Mouse (Mus musculus) forebrain, postnatal 0 days (tissue): ENCODE data around the gene Sel1l. TPM values are rescaled to one million over a fixed set of nuclear protein-coding genes. Genes with fewer than 3 reads are reported as not detected.
A peak's percentile ranks its signal among the peaks of the same experiment; 100 is the strongest.

ENCODE experiments used
- ATAC-seq: fragments of 200-750 bp; cut with Nextera tagmentation; 2 replicates; pipeline ENCODE4 v1.8.0; 2017; ENCODE audit warnings: mild to moderate bottlenecking, moderate library complexity
- DNase-seq: peaks from one replicate; pipeline ENCODE4 v3.0.0-alpha.2; 2015
- H3K27ac ChIP-seq: fragments of 300-500 bp; sonication (generic); 2 replicates; pipeline ENCODE4 v1.5.1; 2014; ENCODE audit warnings: low read depth, mild to moderate bottlenecking, antibody characterized with exemption, low read length, moderate library complexity, mixed read lengths
- H3K27me3 ChIP-seq: fragments of 300-500 bp; sonication (generic); 2 replicates; pipeline ENCODE4 v1.6.1; 2014; ENCODE audit warnings: mild to moderate bottlenecking, low read length, mixed read lengths; ENCODE audit not compliant: insufficient read depth
- H3K36me3 ChIP-seq: fragments of 300-500 bp; sonication (generic); 2 replicates; pipeline ENCODE4 v1.6.1; 2014; ENCODE audit warnings: mild to moderate bottlenecking, moderate library complexity; ENCODE audit not compliant: insufficient read depth
- H3K4me1 ChIP-seq: fragments of 300-500 bp; sonication (generic); 2 replicates; pipeline ENCODE4 v1.6.1; 2014; ENCODE audit warnings: antibody characterized with exemption; ENCODE audit not compliant: insufficient read depth
- H3K4me2 ChIP-seq: fragments of 300-500 bp; sonication (generic); 2 replicates; pipeline ENCODE4 v1.6.1; 2014; ENCODE audit warnings: low read depth, mild to moderate bottlenecking, moderate library complexity
- H3K4me3 ChIP-seq: fragments of 300-500 bp; sonication (generic); 2 replicates; pipeline ENCODE4 v1.5.1; 2014; ENCODE audit warnings: low read depth, low read length, mixed read lengths
- H3K9ac ChIP-seq: fragments of 300-500 bp; sonication (generic); 2 replicates; pipeline ENCODE4 v1.6.1; 2014; ENCODE audit warnings: mild to moderate bottlenecking
- H3K9me3 ChIP-seq: fragments of 300-500 bp; sonication (generic); 2 replicates; pipeline ENCODE4 v1.6.1; 2016; ENCODE audit warnings: low read length
- CTCF ChIP-seq: sonication (generic); IDR thresholded peaks from 2 replicates; pipeline ENCODE4 v1.5.1; 2016; ENCODE audit warnings: antibody characterized with exemption, control low read depth, low read depth
- WGBS: fragments of 180-500 bp; shearing (Covaris S2); extraction: QIAGEN DNeasy Blood & Tissue Kit; methylation state at CpG from one replicate; pipeline ENCODE4 v1.1.7; 2014; 5-methylcytosine and 5-hydroxymethylcytosine counted together
- polyA plus RNA-seq: library from polyadenylated mRNA; unstranded; fragments of >200 nt; fragmentation: Nextera tagmentation; extraction: Ambion mirVana; gene quantifications from 2 replicates; pipeline ENCODE4 v1.2.1, GENCODE M21; 2015
- total RNA-seq: library from RNA; depleted of rRNA; stranded (reverse); fragments of >200 nt; gene quantifications from 2 replicates; pipeline ENCODE4 v1.2.3, GENCODE M21; 2014

Sel1l gene
- total and polyA plus RNA-seq, 2 experiments from 2014 or later: 73.4 to 95.9 TPM

DNA sequence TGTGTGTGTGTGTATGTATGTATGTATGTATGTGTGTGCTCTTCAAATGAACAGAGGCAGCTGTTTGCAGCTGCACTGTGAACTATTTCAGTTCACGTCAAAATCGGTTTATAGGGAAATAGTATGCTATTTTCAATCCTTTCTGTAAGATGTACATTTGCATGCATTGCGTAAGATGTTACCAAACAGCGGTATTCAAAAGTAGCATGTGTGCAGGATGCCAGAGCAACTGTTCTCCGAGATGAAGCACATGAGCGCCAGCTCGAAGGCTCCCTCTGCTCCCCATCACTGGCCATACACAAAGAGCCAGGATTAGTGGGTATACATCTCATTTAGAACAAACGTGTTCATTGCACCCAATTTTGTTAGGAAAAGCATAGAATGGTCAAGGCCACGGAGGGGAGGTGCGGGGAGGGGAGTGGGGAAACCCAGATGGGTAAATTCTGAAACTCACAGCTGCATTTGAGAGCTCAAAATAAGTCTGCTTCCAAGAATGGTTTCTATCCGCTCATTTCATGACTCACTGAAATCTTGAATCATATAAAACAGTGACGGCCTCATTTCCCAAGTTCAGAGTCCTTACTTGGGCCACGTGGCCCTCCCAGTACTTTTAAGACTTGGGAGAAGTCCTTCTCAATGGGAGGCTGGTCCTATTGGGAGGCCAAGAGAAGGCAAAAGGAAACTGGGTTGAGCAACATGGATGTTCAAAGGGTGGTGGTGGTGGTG, 45.6 kb downstream of the Sel1l start:
- no peak overlapping the region for H3K27ac ChIP-seq
- H3K27me3 ChIP-seq: no peaks in the 10 kb centered on the region
- ATAC-seq (peak; percentile 70), DNase-seq (peak; percentile 53)
- H3K4me2 ChIP-seq: no peak overlapping the region
- H3K4me3 ChIP-seq: no peak overlapping the region
- TF ChIP-seq CTCF: no peak
- no peaks in the 10 kb centered on the region for H3K9me3 ChIP-seq
- H3K4me1 ChIP-seq: no peaks in the 10 kb centered on the region
- no peak overlapping the region for H3K9ac ChIP-seq
- 70% methylated on average over 13 of the region's 13 CpGs for WGBS
- peaks cover 11% of the 10 kb centered on the region for H3K36me3 ChIP-seq

- H3K4me1 ChIP-seq: no peaks in the 10 kb centered on the region
- no peaks in the 10 kb centered on the region for H3K9me3 ChIP-seq
- H3K27me3 ChIP-seq: no peaks in the 10 kb centered on the region
- H3K27ac ChIP-seq: no peak overlapping the region
- ATAC-seq (no peak), DNase-seq (no peak)
- peaks cover 4% of the 10 kb centered on the region for H3K36me3 ChIP-seq
- no peak overlapping the region for H3K9ac ChIP-seq
- no peak overlapping the region for H3K4me2 ChIP-seq
- TF ChIP-seq CTCF: no peak
- WGBS: 85% methylated on average over 12 of the region's 12 CpGs
- no peak overlapping the region for H3K4me3 ChIP-seq
Observed at GRCm38 (mm10) chr12:91802586-91803206, 46.3 kb downstream of the Sel1l start.

- H3K9me3 ChIP-seq: no peaks in the 10 kb centered on the region
- H3K27ac ChIP-seq: no peak overlapping the region
- no peak overlapping the region for H3K4me2 ChIP-seq
- no peak overlapping the region; the same call in 1 of the 2 replicates for H3K9ac ChIP-seq
- ATAC-seq (no peak), DNase-seq (no peak)
- H3K27me3 ChIP-seq: no peaks in the 10 kb centered on the region
- H3K4me3 ChIP-seq: no peak overlapping the region
- TF ChIP-seq CTCF: no peak
- no peaks in the 10 kb centered on the region for H3K36me3 ChIP-seq
- 56% methylated on average over 6 of the region's 6 CpGs for WGBS
- no peaks in the 10 kb centered on the region for H3K4me1 ChIP-seq
Observed at GRCm38 (mm10) chr12:91800861-91801385, 48.0 kb downstream of the Sel1l start.

DNA sequence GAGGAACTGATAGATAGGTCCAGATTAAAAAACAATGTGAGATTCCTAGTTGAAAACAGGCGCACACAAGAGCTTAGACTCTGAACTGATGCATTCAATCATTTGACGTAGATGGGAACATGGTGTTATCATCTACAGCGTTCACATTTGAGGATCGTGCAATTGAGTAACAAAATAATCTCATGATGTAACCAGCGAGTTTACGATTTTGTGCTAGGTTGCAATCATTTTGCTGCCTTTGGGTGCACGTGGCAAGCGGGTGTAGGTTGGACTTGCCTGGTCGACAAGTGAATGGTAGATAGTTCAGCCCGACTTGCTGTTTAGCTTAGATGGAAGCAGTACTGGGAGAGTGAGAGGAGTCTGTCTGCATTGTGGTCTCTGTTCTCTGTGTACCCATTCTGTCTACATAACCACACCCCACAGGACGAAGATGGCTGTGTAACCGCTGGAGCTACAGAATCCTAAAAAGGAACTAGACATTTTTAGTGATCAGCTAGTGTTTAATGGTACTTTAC, 49.1 kb downstream of the Sel1l start:
- Histone ChIP-seq H3K27me3 (no peaks in the 10 kb centered on the region), H3K4me1 (no peaks in the 10 kb centered on the region), H3K9ac (no peak overlapping the region), H3K9me3 (no peaks in the 10 kb centered on the region), H3K4me3 (no peak overlapping the region), H3K4me2 (no peak overlapping the region), H3K36me3 (no peaks in the 10 kb centered on the region), H3K27ac (no peak overlapping the region)
- no peak for TF ChIP-seq CTCF
- DNase-seq: no peak
- 78% methylated on average over 12 of the region's 12 CpGs for WGBS
- no peak for ATAC-seq

- no peak overlapping the region for H3K4me3 ChIP-seq
- TF ChIP-seq CTCF: peak; percentile 84
- no peak overlapping the region for H3K9ac ChIP-seq
- DNase-seq (peak; percentile 60), ATAC-seq (no peak)
- no peaks in the 10 kb centered on the region for H3K9me3 ChIP-seq
- H3K27ac ChIP-seq: no peak overlapping the region
- H3K36me3 ChIP-seq: no peaks in the 10 kb centered on the region
- 19% methylated on average over 6 of the region's 6 CpGs for WGBS
- no peak overlapping the region for H3K4me2 ChIP-seq
- H3K4me1 ChIP-seq: no peaks in the 10 kb centered on the region
- H3K27me3 ChIP-seq: no peaks in the 10 kb centered on the region
Observed at GRCm38 (mm10) chr12:91799379-91799773, 49.6 kb downstream of the Sel1l start.

- H3K4me2 ChIP-seq: no peak overlapping the region
- WGBS: 81% methylated on average over 6 of the region's 6 CpGs
- no peaks in the 10 kb centered on the region for H3K36me3 ChIP-seq
- H3K4me3 ChIP-seq: no peak overlapping the region
- no peaks in the 10 kb centered on the region for H3K27me3 ChIP-seq
- H3K4me1 ChIP-seq: no peaks in the 10 kb centered on the region
- no peak for TF ChIP-seq CTCF
- ATAC-seq (no peak), DNase-seq (no peak)
- H3K27ac ChIP-seq: no peak overlapping the region
- H3K9me3 ChIP-seq: no peaks in the 10 kb centered on the region
- H3K9ac ChIP-seq: no peak overlapping the region
Observed at GRCm38 (mm10) chr12:91798720-91799378, 50.1 kb downstream of the Sel1l start.
